Mouse (Mus musculus): ENCODE measurements around the gene Spata31d1d.
A peak's percentile ranks its signal among the peaks of the same experiment; 100 is the strongest.
"Not testable (repeated sequence)": the region's sequence is repeated elsewhere in the genome, so short reads cannot be mapped to it uniquely, and the experiment has no call there.

Gene Spata31d1d

GRCm38 (mm10) chr13:59728378-59729093 is 3.0 kb downstream of the Spata31d1d start:
- DNase-seq (ENCODE audit: low read depth, low spot score): peak; percentile 75

- DNase-seq (ENCODE audit: low read depth, low spot score): no peak
These were observed 5.2 kb downstream of the Spata31d1d start for GRCm38 (mm10) chr13:59726139-59726867.

- not testable (repeated sequence) for DNase-seq (ENCODE audit: low read depth, low spot score)
These were observed 9.5 kb downstream of the Spata31d1d start for GRCm38 (mm10) chr13:59722089-59722488.

- no peak for DNase-seq (ENCODE audit: low read depth, low spot score)
These were observed 12.1 kb downstream of the Spata31d1d start for GRCm38 (mm10) chr13:59719475-59719874.

GRCm38 (mm10) chr13:59718857-59719440 is 12.6 kb downstream of the Spata31d1d start:
- DNase-seq (ENCODE audit: low read depth, low spot score): peak; percentile 24

GRCm38 (mm10) chr13:59713710-59714109 is 17.8 kb downstream of the Spata31d1d start:
- peak; percentile 42 for DNase-seq (ENCODE audit: low read depth, low spot score)

GRCm38 (mm10) chr13:59711984-59712383 is 19.6 kb downstream of the Spata31d1d start, which contains the start of gene Spata31d1b:
Spata31d1b (plus strand) TSS chr13:59712284.
- DNase-seq (ENCODE audit: low read depth, low spot score): not testable (repeated sequence)

GRCm38 (mm10) chr13:59710230-59710629 is 21.3 kb downstream of the Spata31d1d start, which contains the start of gene Spata31d1a:
Spata31d1a (minus strand) TSS chr13:59710330.
- DNase-seq (ENCODE audit: low read depth, low spot score): no peak

- peak; percentile 80 for DNase-seq (ENCODE audit: low read depth, low spot score)
These were observed 27.0 kb downstream of the Spata31d1d start for GRCm38 (mm10) chr13:59704562-59704961.

- DNase-seq (ENCODE audit: low read depth, low spot score): no peak
These were observed 28.0 kb downstream of the Spata31d1d start for GRCm38 (mm10) chr13:59703514-59703913.

GRCm38 (mm10) chr13:59700137-59700536 is 31.4 kb downstream of the Spata31d1d start:
- not testable (repeated sequence) for DNase-seq (ENCODE audit: low read depth, low spot score)

- no peak for DNase-seq (ENCODE audit: low read depth, low spot score)
These were observed 32.4 kb downstream of the Spata31d1d start for GRCm38 (mm10) chr13:59699131-59699530.

- peak; percentile 51 for DNase-seq (ENCODE audit: low read depth, low spot score)
These were observed 35.8 kb downstream of the Spata31d1d start for GRCm38 (mm10) chr13:59695781-59696180.

GRCm38 (mm10) chr13:59694008-59694407 is 37.5 kb downstream of the Spata31d1d start, which contains the start of gene 4921517D22Rik:
4921517D22Rik (minus strand) TSS chr13:59694108.
- DNase-seq (ENCODE audit: low read depth, low spot score): no peak

- DNase-seq (ENCODE audit: low read depth, low spot score): no peak
These were observed 40.1 kb downstream of the Spata31d1d start for GRCm38 (mm10) chr13:59691478-59691877.

GRCm38 (mm10) chr13:59690576-59690975 is 41.0 kb downstream of the Spata31d1d start:
- DNase-seq (ENCODE audit: low read depth, low spot score): no peak

- DNase-seq (ENCODE audit: low read depth, low spot score): no peak
These were observed 41.7 kb downstream of the Spata31d1d start for GRCm38 (mm10) chr13:59689843-59690242.

- no peak for DNase-seq (ENCODE audit: low read depth, low spot score)
These were observed 42.2 kb downstream of the Spata31d1d start for GRCm38 (mm10) chr13:59689313-59689712.

- DNase-seq (ENCODE audit: low read depth, low spot score): no peak
These were observed 43.2 kb downstream of the Spata31d1d start for GRCm38 (mm10) chr13:59688338-59688770.

GRCm38 (mm10) chr13:59685236-59685635 is 46.3 kb downstream of the Spata31d1d start:
- no peak for DNase-seq (ENCODE audit: low read depth, low spot score)

- DNase-seq (ENCODE audit: low read depth, low spot score): peak; percentile 23
These were observed 48.9 kb downstream of the Spata31d1d start for GRCm38 (mm10) chr13:59682629-59683028.

GRCm38 (mm10) chr13:59679908-59680307 is 51.6 kb downstream of the Spata31d1d start:
- DNase-seq (ENCODE audit: low read depth, low spot score): no peak

All from CD4-positive helper T cell, adult 2 months (primary cell).